8 mouse cellular contexts compared by ENCODE assay signal in the genomic region with DNA sequence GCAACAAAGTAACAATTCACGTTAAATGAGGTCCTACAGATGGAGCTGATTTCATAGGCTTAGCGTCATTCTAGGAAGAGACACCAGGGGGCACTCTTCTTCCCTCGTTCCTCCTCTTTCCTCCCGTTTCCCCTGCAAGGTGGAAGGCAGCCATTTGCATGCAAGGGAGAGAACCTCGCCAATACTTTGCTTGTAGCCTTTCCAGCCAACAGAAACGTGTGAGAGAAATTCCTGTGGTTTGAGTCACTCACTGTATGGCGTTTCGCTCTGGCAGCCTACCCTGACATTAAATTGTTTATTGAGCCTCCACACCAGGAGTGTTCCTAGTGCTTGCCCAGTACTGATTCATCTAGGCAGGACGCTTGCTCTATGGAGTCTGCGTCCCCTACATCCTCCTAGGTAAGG.
DNase-seq lines count a peak whose midpoint lies in the region; ATAC-seq and TF ChIP-seq lines count a peak whose summit lies in the region.

No protein-coding gene starts in this region.

- TF ChIP-seq CTCF in kidney, postnatal 0 days (IDR thresholded peaks at IDR 0.05; ENCODE audit: low read depth), result peak; percentile 93
- peak; percentile 57; the same call in 1 of the 2 replicates for TF ChIP-seq CTCF in testis, adult 2 months (IDR thresholded peaks at IDR 0.05; ENCODE audit: control insufficient read depth, insufficient read depth, insufficient replicate concordance, low read depth, low read length)

- peak overlapping the region; percentile 16; the same call in 1 of the 2 replicates for H3K4me3 ChIP-seq in embryonic facial prominence, embryonic 15.5 days (replicated peaks)
- H3K4me3 ChIP-seq in heart, embryonic 14.5 days (ENCODE audit: control insufficient read depth in 1 of 2, insufficient read depth in 1 of 2, low read depth in 1 of 2, low read length in 2 of 2), result no peak overlapping the region
- no peak overlapping the region for H3K4me3 ChIP-seq in kidney, postnatal 0 days (replicated peaks; ENCODE audit: low read depth, low read length)
- H3K4me3 ChIP-seq in myocyte, result no peak overlapping the region
- H3K4me3 ChIP-seq in testis, adult 2 months (ENCODE audit: control insufficient read depth, low read depth, low read length), result no peak overlapping the region

- H3K4me1 ChIP-seq in embryonic facial prominence, embryonic 15.5 days, result peaks cover 2% of the 10 kb centered on the region; the same call in 1 of the 2 replicates
- peaks cover 8 to 15% of the 10 kb centered on the region in 2 experiments; a peak in 3 of 4 replicates for H3K4me1 ChIP-seq in heart, embryonic 14.5 days (ENCODE audit: control insufficient read depth in 2 of 2, insufficient read depth in 2 of 2, low read length in 2 of 2)
- no peaks in the 10 kb centered on the region for H3K4me1 ChIP-seq in kidney, postnatal 0 days (replicated peaks; ENCODE audit: insufficient read depth, low read length)
- peaks cover 25% of the 10 kb centered on the region for H3K4me1 ChIP-seq in testis, adult 2 months (ENCODE audit: control insufficient read depth, insufficient read depth, low read length)

- H3K9me3 ChIP-seq in embryonic facial prominence, embryonic 15.5 days (replicated peaks), result no peaks in the 10 kb centered on the region
- no peaks in the 10 kb centered on the region for H3K9me3 ChIP-seq in heart, embryonic 14.5 days (ENCODE audit: control insufficient read depth, low read length)
- H3K9me3 ChIP-seq in kidney, postnatal 0 days (replicated peaks; ENCODE audit: low read length), result no peaks in the 10 kb centered on the region

- H3ac ChIP-seq in myocyte (ENCODE audit: control insufficient read depth, insufficient read length), result no peak overlapping the region

- H3K9ac ChIP-seq in embryonic facial prominence, embryonic 15.5 days, result no peak overlapping the region
- H3K9ac ChIP-seq in heart, embryonic 14.5 days (ENCODE audit: low read length), result 0 out of 2 replicates have a peak overlapping the region, but pooled peaks have one; percentile 17
- H3K9ac ChIP-seq in kidney, postnatal 0 days (ENCODE audit: low read depth, low read length), result no peak overlapping the region

- ATAC-seq in embryonic facial prominence, embryonic 15.5 days (ENCODE audit: insufficient number of reproducible peaks, low FRiP score, low TSS enrichment, low read depth), result 0 out of 2 replicates have a peak, but pooled peaks have one; percentile 44
- ATAC-seq in heart, embryonic 14.5 days (ENCODE audit: insufficient number of reproducible peaks, insufficient read depth, low FRiP score, low read depth), result no peak
- ATAC-seq in kidney, postnatal 0 days (replicated peaks; ENCODE audit: low FRiP score, low read depth), result peak; percentile 66; the same call in 1 of the 2 replicates

- DNase-seq in B cell, adult 2 months, result peak; percentile 49 to 50
- DNase-seq in adrenal gland, postnatal 36 days, result peak; percentile 71 to 84
- DNase-seq in kidney, postnatal 0 days (ENCODE audit: low spot score), result peak; percentile 95
- peak; percentile 59 for DNase-seq in liver

- H3K27me3 ChIP-seq in embryonic facial prominence, embryonic 15.5 days, result no peaks in the 10 kb centered on the region
- no peaks in the 10 kb centered on the region for H3K27me3 ChIP-seq in heart, embryonic 14.5 days (ENCODE audit: control insufficient read depth, insufficient read depth, low read length)
- no peaks in the 10 kb centered on the region for H3K27me3 ChIP-seq in kidney, postnatal 0 days (ENCODE audit: insufficient read depth, low read length)
- no peaks in the 10 kb centered on the region for H3K27me3 ChIP-seq in myocyte (ENCODE audit: control insufficient read depth, insufficient read depth, insufficient read length)
- no peaks in the 10 kb centered on the region for H3K27me3 ChIP-seq in testis, adult 2 months (ENCODE audit: control insufficient read depth, insufficient read depth, low read length)

- 10% methylated on average over 10 of the region's 10 CpGs for WGBS in embryonic facial prominence, embryonic 15.5 days
- WGBS in heart, embryonic 14.5 days, result 9% methylated on average over 10 of the region's 10 CpGs
- WGBS in kidney, postnatal 0 days, result 8% methylated on average over 10 of the region's 10 CpGs

- no peaks in the 10 kb centered on the region for H3K79me2 ChIP-seq in myocyte (ENCODE audit: control insufficient read depth, insufficient read depth)

- peak overlapping the region; percentile 4; the same call in 1 of the 2 replicates for H3K27ac ChIP-seq in embryonic facial prominence, embryonic 15.5 days (replicated peaks)
- no peak overlapping the region; a peak in 1 of 4 replicates for H3K27ac ChIP-seq in heart, embryonic 14.5 days (replicated peaks in 1 of 2; ENCODE audit: control insufficient read depth in 1 of 2, insufficient read depth in 1 of 2, low read depth in 2 of 2, low read length in 2 of 2)
- H3K27ac ChIP-seq in kidney, postnatal 0 days, result no peak overlapping the region
- H3K27ac ChIP-seq in testis, adult 2 months (ENCODE audit: control insufficient read depth, insufficient read depth, low read depth, low read length), result no peak overlapping the region

- no peaks in the 10 kb centered on the region for H3K36me3 ChIP-seq in embryonic facial prominence, embryonic 15.5 days
- no peaks in the 10 kb centered on the region for H3K36me3 ChIP-seq in heart, embryonic 14.5 days (ENCODE audit: control insufficient read depth, insufficient read depth, low read length)
- no peaks in the 10 kb centered on the region for H3K36me3 ChIP-seq in kidney, postnatal 0 days (ENCODE audit: insufficient read depth, low read length)
- H3K36me3 ChIP-seq in myocyte (ENCODE audit: control insufficient read depth, insufficient read depth), result no peaks in the 10 kb centered on the region
- H3K36me3 ChIP-seq in testis, adult 2 months (ENCODE audit: control insufficient read depth, insufficient read depth, low read length), result no peaks in the 10 kb centered on the region

- peak overlapping the region; percentile 42 for H3K4me2 ChIP-seq in embryonic facial prominence, embryonic 15.5 days (replicated peaks)
- H3K4me2 ChIP-seq in heart, embryonic 14.5 days (ENCODE audit: low read length), result peak overlapping the region; percentile 52
- peak overlapping the region; percentile 46 for H3K4me2 ChIP-seq in kidney, postnatal 0 days (ENCODE audit: low read length)
- H3K4me2 ChIP-seq in myocyte (ENCODE audit: low read depth), result peak overlapping the region; percentile 61

- no peak for TF ChIP-seq POLR2A in myocyte (IDR thresholded peaks at IDR 0.05; ENCODE audit: insufficient read length, low read depth)
- no peak for TF ChIP-seq POLR2A in testis, adult 2 months (IDR thresholded peaks at IDR 0.05; ENCODE audit: control insufficient read depth, low read depth, low read length)

TF ChIP-seq in myocyte, 11 proteins besides CTCF, POLR2A, EP300 and RAD21:
- no peak for TF ChIP-seq MYOG (IDR thresholded peaks at IDR 0.05; ENCODE audit: control insufficient read depth in 1 of 3, insufficient read depth in 1 of 3, insufficient read length in 2 of 3, low read depth in 2 of 3)
- TF ChIP-seq MYOD1 (IDR thresholded peaks at IDR 0.05; ENCODE audit: control insufficient read depth in 1 of 3, insufficient read length in 2 of 3, low read depth in 2 of 3), result no peak
- no peak for TF ChIP-seq CEBPB (IDR thresholded peaks at IDR 0.05; ENCODE audit: insufficient read depth, poor library complexity, severe bottlenecking)
- no peak for TF ChIP-seq MAX (IDR thresholded peaks at IDR 0.05; ENCODE audit: low read depth)
- TF ChIP-seq E2F4 (IDR thresholded peaks at IDR 0.05; ENCODE audit: insufficient read depth), result no peak
- TF ChIP-seq TCF3 (IDR thresholded peaks at IDR 0.05; ENCODE audit: insufficient read length, low read depth), result no peak
- no peak for TF ChIP-seq TCF12 (IDR thresholded peaks at IDR 0.05; ENCODE audit: insufficient read depth, poor library complexity, severe bottlenecking)
- no peak for TF ChIP-seq POLR2AphosphoS2 (IDR thresholded peaks at IDR 0.05; ENCODE audit: insufficient read length, low read depth)
- no peak for TF ChIP-seq USF1 (IDR thresholded peaks at IDR 0.05; ENCODE audit: low read depth)
- no peak for TF ChIP-seq REST (IDR thresholded peaks at IDR 0.05; ENCODE audit: insufficient read depth, insufficient read length)
- no peak for TF ChIP-seq SRF (IDR thresholded peaks at IDR 0.05; ENCODE audit: control insufficient read depth, insufficient read length, low read depth)
